Mouse (Mus musculus) heart, embryonic 12.5 days (tissue): Measurements from ENCODE around the gene Ppy. TPM values are rescaled to one million over a fixed set of nuclear protein-coding genes. Genes with fewer than 3 reads are reported as not detected.
A peak's percentile ranks its signal among the peaks of the same experiment; 100 is the strongest.

Experiments
- ATAC-seq: fragments of 200-750 bp; cut with Nextera tagmentation; 2 replicates; pipeline ENCODE4 v1.8.0; 2017; ENCODE audit warnings: moderate TSS enrichment, moderate library complexity; ENCODE audit not compliant: insufficient number of reproducible peaks, low FRiP score
- H3K27ac ChIP-seq: fragments of 300-500 bp; sonication (generic); 2 replicates; pipeline ENCODE4 v1.5.1; 2016; ENCODE audit warnings: mild to moderate bottlenecking, moderate library complexity; ENCODE audit not compliant: poor library complexity, severe bottlenecking
- H3K27me3 ChIP-seq: fragments of 300-500 bp; sonication (generic); replicated peaks from 2 replicates; pipeline ENCODE4 v1.6.1; 2016; ENCODE audit warnings: mild to moderate bottlenecking, moderate library complexity
- H3K36me3 ChIP-seq: fragments of 300-500 bp; sonication (generic); 2 replicates; pipeline ENCODE4 v1.6.1; 2016; ENCODE audit warnings: mild to moderate bottlenecking, moderate library complexity
- H3K4me1 ChIP-seq: fragments of 300-500 bp; sonication (generic); replicated peaks from 2 replicates; pipeline ENCODE4 v1.6.1; 2016; ENCODE audit warnings: mild to moderate bottlenecking
- H3K4me2 ChIP-seq: fragments of 300-500 bp; sonication (generic); 2 replicates; pipeline ENCODE4 v1.6.1; 2016; ENCODE audit warnings: mild to moderate bottlenecking, moderate library complexity
- H3K4me3 ChIP-seq: fragments of 300-500 bp; sonication (generic); 2 replicates; pipeline ENCODE4 v1.5.1; 2016; ENCODE audit warnings: mild to moderate bottlenecking
- H3K9ac ChIP-seq: fragments of 300-500 bp; sonication (generic); 2 replicates; pipeline ENCODE4 v1.6.1; 2016; ENCODE audit warnings: mild to moderate bottlenecking, moderate library complexity
- H3K9me3 ChIP-seq: fragments of 300-500 bp; sonication (generic); replicated peaks from 2 replicates; pipeline ENCODE4 v1.6.1; 2016; ENCODE audit warnings: mild to moderate bottlenecking, moderate library complexity
- WGBS: fragments of 180-500 bp; shearing (Covaris S2); methylation state at CpG from one replicate; pipeline ENCODE4 v1.1.7; 2016; 5-methylcytosine and 5-hydroxymethylcytosine counted together
- polyA plus RNA-seq: library from polyadenylated mRNA; unstranded; fragments of >200 nt; fragmentation: Nextera tagmentation; extraction: Ambion mirVana; gene quantifications from 2 replicates; pipeline ENCODE4 v1.2.1, GENCODE M21; 2016

The Ppy gene
- polyA plus RNA-seq, 1 experiment from 2014 or later, result not detected

DNA sequence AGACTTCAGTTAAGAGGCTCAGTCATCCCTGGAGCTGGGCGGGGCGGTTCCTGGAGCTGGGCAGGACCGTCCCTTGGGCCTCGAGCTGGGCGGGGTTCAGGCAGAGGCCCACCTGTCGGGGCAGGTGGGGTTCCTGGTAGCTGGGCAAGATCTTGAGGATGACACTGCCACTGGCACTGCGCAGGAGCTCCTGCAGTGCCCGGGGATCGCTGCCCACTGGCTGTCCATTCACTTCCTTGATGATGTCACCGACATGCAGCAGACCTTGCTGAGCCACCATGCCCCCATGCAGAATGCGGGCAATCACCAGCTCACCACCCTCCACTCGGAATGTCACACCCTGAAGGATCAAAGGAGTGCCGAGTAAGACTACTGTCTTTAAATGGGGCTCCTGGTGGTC is 38.0 kb downstream of the Ppy start:
- H3K4me3 ChIP-seq, result no peak overlapping the region
- WGBS, result 68% methylated on average over 13 of the region's 13 CpGs
- peaks cover 8% of the 10 kb centered on the region; the same call in 1 of the 2 replicates for H3K4me1 ChIP-seq
- H3K9me3 ChIP-seq, result no peaks in the 10 kb centered on the region
- ATAC-seq, result no peak
- no peak overlapping the region for H3K27ac ChIP-seq
- H3K9ac ChIP-seq, result no peak overlapping the region
- H3K27me3 ChIP-seq, result peaks cover 13% of the 10 kb centered on the region
- peaks cover 40% of the 10 kb centered on the region for H3K36me3 ChIP-seq
- no peak overlapping the region for H3K4me2 ChIP-seq

DNA sequence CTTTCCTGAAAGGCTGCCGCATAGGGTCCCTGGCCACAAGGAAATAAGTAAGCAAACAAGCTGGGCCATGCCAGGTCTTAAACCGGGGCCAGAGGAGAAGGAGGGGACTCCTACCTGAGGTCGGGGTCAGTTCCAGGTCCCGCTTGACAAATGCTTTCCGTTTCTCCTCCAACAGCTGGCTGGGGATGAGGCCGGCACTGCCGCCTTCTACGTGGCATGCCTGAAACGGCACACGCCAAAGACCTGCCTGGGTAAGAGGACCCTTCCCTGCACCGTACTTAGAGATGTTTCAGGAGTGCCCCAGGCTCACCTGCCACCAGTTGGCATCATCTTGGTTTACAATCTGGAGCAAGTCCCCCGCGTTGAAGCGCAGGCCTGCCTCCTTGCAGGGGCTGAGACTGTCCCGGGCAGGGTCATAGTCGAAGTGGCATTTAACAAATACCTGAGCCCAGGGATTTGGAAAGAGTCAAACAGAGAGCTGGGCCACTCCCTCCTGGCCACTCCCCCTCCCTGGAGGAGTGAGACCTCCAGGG is 39.1 kb downstream of the Ppy start:
- Histone ChIP-seq H3K4me2 (peak overlapping the region; percentile 90), H3K4me1 (peaks cover 8% of the 10 kb centered on the region; the same call in 1 of the 2 replicates), H3K27me3 (peaks cover 13% of the 10 kb centered on the region), H3K9me3 (no peaks in the 10 kb centered on the region), H3K9ac (no peak overlapping the region), H3K27ac (no peak overlapping the region), H3K36me3 (peaks cover 40% of the 10 kb centered on the region), H3K4me3 (no peak overlapping the region)
- 37% methylated on average over 16 of the region's 16 CpGs for WGBS
- ATAC-seq, result no peak

DNA sequence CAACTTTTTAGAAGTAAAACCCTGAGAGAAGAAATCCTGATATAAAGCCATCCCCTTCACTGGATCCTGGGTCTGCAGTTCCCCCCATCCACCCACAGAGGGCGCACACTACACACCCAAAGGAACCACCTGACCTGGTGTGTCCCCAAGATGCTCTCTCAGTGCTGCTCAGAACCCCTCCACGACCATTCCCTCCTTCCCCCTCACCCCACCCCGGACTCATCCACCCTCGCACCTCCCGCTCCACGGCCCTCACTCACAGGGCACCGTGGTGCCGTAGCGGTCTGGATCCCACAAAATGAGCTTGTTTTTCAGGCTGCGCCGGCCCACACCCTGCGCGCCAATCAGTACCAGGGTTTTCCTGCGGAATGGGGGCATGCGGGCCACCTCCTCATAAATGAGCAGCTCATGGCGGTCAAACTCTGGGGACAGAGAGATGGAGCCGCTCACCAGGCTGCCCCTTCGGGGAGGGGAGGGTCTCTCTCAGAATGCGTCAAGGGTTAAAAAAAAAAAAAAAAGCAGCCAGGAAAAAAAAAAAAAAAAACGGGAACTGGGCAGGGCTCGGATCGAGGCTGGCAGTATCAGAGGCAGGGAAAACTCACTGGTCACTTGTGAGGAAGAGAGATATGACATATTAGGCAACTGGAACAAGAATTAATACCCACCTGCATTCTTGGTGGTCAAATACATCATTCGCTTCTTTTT is 39.7 kb downstream of the Ppy start:
- peaks cover 40% of the 10 kb centered on the region for H3K36me3 ChIP-seq
- H3K27me3 ChIP-seq, result peaks cover 13% of the 10 kb centered on the region
- peak; percentile 53 for ATAC-seq
- H3K27ac ChIP-seq, result no peak overlapping the region
- peak overlapping the region; percentile 90 for H3K4me2 ChIP-seq
- H3K4me1 ChIP-seq, result peaks cover 8% of the 10 kb centered on the region; the same call in 1 of the 2 replicates
- peak overlapping the region; percentile 46 for H3K4me3 ChIP-seq
- H3K9me3 ChIP-seq, result no peaks in the 10 kb centered on the region
- peak overlapping the region; percentile 62; the same call in 1 of the 2 replicates for H3K9ac ChIP-seq
- WGBS, result 5% methylated on average over 23 of the region's 23 CpGs

DNA sequence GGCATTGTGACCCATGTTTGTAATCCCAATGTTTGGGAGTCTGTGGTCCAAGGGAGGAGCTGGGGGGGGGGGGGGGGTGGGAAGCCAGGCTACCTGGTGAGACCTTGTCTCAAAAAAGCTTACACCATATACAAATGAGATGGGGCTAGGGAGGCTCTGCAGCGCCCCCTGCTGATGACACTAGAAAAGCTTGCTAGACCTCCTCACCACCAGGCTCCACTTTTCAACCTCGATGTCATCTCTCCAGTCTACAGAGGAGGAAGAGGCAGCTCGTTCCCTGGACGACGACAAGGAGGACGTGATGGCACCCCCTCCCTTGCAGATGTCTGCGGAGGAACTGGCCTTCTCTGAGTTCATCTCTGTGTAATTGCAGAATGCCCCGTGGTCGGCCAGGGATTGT is 47.3 kb downstream of the Ppy start:
- Histone ChIP-seq H3K4me2 (no peak overlapping the region), H3K9ac (no peak overlapping the region), H3K9me3 (no peaks in the 10 kb centered on the region), H3K4me3 (no peak overlapping the region), H3K4me1 (0 out of 2 replicates have a peak, but pooled peaks cover 3% of the 10 kb centered on the region), H3K27me3 (0 out of 2 replicates have a peak, but pooled peaks cover 3% of the 10 kb centered on the region), H3K27ac (no peak overlapping the region), H3K36me3 (peaks cover 7% of the 10 kb centered on the region)
- no peak for ATAC-seq
- WGBS, result 25% methylated on average over 9 of the region's 9 CpGs

DNA sequence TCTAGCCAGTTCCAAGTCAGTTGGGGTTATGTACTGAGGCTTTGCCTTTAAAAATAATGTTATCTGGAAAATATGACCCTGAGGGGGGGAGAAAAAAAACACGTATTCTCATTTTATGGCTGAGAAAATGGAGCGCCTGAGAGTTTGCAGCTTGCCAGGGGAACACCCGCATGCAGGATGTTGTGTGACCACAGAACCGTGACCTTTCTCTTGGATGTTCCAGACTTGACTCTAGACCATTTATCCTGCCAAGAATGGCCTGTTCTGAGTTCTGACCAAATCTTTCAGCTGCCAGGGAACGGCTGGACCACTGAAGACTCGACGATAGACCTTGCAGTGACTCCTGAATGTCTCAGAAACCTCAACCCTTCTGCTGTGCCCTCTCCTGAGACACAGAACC is 47.9 kb downstream of the Ppy start:
- Histone ChIP-seq H3K4me1 (0 out of 2 replicates have a peak, but pooled peaks cover 3% of the 10 kb centered on the region), H3K36me3 (peaks cover under 1% of the 10 kb centered on the region; the same call in 1 of the 2 replicates), H3K4me2 (no peak overlapping the region), H3K27me3 (0 out of 2 replicates have a peak, but pooled peaks cover 3% of the 10 kb centered on the region), H3K9me3 (no peaks in the 10 kb centered on the region), H3K4me3 (no peak overlapping the region), H3K9ac (no peak overlapping the region), H3K27ac (no peak overlapping the region)
- WGBS, result 67% methylated on average over 7 of the region's 7 CpGs
- ATAC-seq, result no peak

DNA sequence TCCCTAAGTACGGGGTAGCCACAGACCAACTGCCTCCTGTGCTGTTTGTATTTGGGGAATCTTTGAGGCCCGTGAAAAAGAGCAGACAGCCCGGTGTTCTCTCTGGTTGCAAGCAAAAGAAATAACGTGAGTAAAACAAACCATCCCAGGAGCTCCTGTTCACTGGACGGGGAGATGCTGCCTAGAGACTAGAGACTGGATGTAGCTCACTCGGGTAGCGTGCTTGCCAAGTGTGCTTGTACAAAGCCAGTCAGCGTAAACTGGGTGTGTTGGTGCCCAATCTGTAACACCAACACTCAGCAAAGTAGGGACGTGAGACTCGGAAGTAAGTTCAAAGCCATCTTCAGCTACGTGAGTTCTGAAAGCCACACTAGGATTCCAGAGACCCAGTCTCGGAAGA is 48.4 kb downstream of the Ppy start:
- Histone ChIP-seq H3K27me3 (0 out of 2 replicates have a peak, but pooled peaks cover 3% of the 10 kb centered on the region), H3K4me2 (no peak overlapping the region), H3K9me3 (no peaks in the 10 kb centered on the region), H3K9ac (no peak overlapping the region), H3K4me3 (no peak overlapping the region), H3K27ac (peak overlapping the region; percentile 78; the same call in 1 of the 2 replicates), H3K4me1 (0 out of 2 replicates have a peak, but pooled peaks cover 3% of the 10 kb centered on the region), H3K36me3 (no peaks in the 10 kb centered on the region)
- ATAC-seq, result no peak
- 79% methylated on average over 12 of the region's 12 CpGs for WGBS

DNA sequence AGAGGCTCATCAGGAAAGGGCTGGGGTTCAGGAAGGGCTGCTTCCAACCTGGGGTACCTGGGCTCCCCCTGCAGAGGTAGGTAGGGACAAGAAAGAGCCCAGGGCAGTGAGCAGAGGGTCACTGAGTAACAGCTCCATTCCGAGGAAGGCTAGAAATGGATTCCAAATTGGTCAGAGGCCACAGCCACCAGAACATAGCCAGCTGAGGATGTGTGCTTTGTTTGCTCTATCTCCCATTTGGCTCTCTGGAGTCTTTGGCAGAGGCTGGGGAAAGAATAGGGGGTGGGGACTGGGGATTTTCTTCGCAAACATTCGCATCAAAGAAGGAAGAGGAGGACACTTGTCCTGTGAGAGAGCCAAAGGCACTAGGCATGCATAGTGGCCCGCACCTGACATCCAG is 49.2 kb downstream of the Ppy start:
- Histone ChIP-seq H3K9ac (no peak overlapping the region), H3K4me2 (no peak overlapping the region), H3K9me3 (no peaks in the 10 kb centered on the region), H3K4me3 (no peak overlapping the region), H3K4me1 (0 out of 2 replicates have a peak, but pooled peaks cover 3% of the 10 kb centered on the region), H3K36me3 (no peaks in the 10 kb centered on the region), H3K27me3 (0 out of 2 replicates have a peak, but pooled peaks cover 3% of the 10 kb centered on the region), H3K27ac (peak overlapping the region; percentile 78)
- 38% methylated on average over 4 of the region's 4 CpGs for WGBS
- ATAC-seq, result no peak

DNA sequence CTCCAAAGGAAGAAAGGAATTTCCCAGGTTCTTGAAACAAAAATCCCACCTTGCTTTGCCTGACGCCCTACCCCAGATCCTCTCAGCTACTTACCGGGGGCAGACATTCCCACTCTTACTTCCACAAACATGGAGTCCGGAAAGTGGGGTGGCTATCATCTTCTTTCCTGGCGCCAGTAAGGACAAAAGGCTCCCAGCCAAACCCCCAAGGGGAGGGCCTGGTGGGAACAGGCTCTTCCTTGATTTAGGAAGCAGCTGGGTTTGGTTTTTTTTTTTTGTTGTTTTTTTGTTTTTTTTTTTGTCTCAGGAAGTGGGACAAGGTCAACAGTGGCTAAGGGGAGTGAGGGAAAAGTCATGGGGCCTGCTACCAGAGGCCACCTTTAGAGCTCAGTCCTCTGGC is 49.6 kb downstream of the Ppy start:
- WGBS, result 49% methylated on average over 4 of the region's 4 CpGs
- 0 out of 2 replicates have a peak, but pooled peaks have one; percentile 12 for ATAC-seq

More for the DNA sequence above, 49.6 kb downstream of the Ppy start:
- Histone ChIP-seq H3K4me2 (peak overlapping the region; percentile 5; the same call in 1 of the 2 replicates), H3K9me3 (no peaks in the 10 kb centered on the region), H3K4me3 (no peak overlapping the region), H3K9ac (no peak overlapping the region), H3K27ac (peak overlapping the region; percentile 78), H3K36me3 (no peaks in the 10 kb centered on the region), H3K4me1 (0 out of 2 replicates have a peak, but pooled peaks cover 3% of the 10 kb centered on the region), H3K27me3 (0 out of 2 replicates have a peak, but pooled peaks cover 3% of the 10 kb centered on the region)

Other genes starting within 250 kb of the Ppy start
- 22.7 and 24.1 TPM in 2 replicates for gene Meox1, start 206.9 kb downstream of the Ppy start, polyA plus RNA-seq
- 0.77 and 1.6 TPM in 2 replicates for gene Sost, start 134.3 kb downstream of the Ppy start, polyA plus RNA-seq
- gene Cfap97d1, start 117.0 kb downstream of the Ppy start, polyA plus RNA-seq, result not detected in 2 replicates
- 53.7 and 54.9 TPM in 2 replicates for gene Dusp3, start 114.3 kb downstream of the Ppy start, polyA plus RNA-seq
- 4.1 and 4.5 TPM in 2 replicates for gene Mpp3, start 72.9 kb downstream of the Ppy start, polyA plus RNA-seq
- 1.6 and 1.9 TPM in 2 replicates for gene Cd300lg, start 59.8 kb downstream of the Ppy start, polyA plus RNA-seq
- 15.4 and 17.8 TPM in 2 replicates for gene Mpp2, start 12.8 kb downstream of the Ppy start, polyA plus RNA-seq
- not detected in 2 replicates for gene Pyy, start 6.5 kb upstream of the Ppy start, polyA plus RNA-seq
- gene Nags, start 44.2 kb upstream of the Ppy start, polyA plus RNA-seq, result 0.11 TPM in 1 of 2 replicates, not detected in the other
- gene Tmem101, start 55.1 kb upstream of the Ppy start, polyA plus RNA-seq, result 36.8 and 37.6 TPM in 2 replicates
- gene Lsm12, start 84.0 kb upstream of the Ppy start, polyA plus RNA-seq, result 90.9 and 94.3 TPM in 2 replicates
- 27.1 and 28.0 TPM in 2 replicates for gene G6pc3, start 88.3 kb upstream of the Ppy start, polyA plus RNA-seq
- gene Hdac5, start 128.8 kb upstream of the Ppy start, polyA plus RNA-seq, result 92.2 and 95.9 TPM in 2 replicates
- 14.0 and 14.3 TPM in 2 replicates for gene BC030867, start 147.6 kb upstream of the Ppy start, polyA plus RNA-seq
- gene Asb16, start 167.4 kb upstream of the Ppy start, polyA plus RNA-seq, result 0.06 and 0.13 TPM in 2 replicates
- gene Tmub2, start 183.6 kb upstream of the Ppy start, polyA plus RNA-seq, result 35.7 and 38.9 TPM in 2 replicates
- gene Atxn7l3, start 195.3 kb upstream of the Ppy start, polyA plus RNA-seq, result 10.9 and 11.8 TPM in 2 replicates
- 65.4 and 68.6 TPM in 2 replicates for gene Ubtf, start 218.4 kb upstream of the Ppy start, polyA plus RNA-seq